Mouse (Mus musculus): ENCODE measurements around the gene Tmem273.

- no peak for TF ChIP-seq POLR2A (IDR thresholded peaks at IDR 0.05; ENCODE audit: insufficient read length, low read depth)
- TF ChIP-seq TCF12 (IDR thresholded peaks at IDR 0.05; ENCODE audit: insufficient read depth, poor library complexity, severe bottlenecking) = no peak
- TF ChIP-seq USF1 (IDR thresholded peaks at IDR 0.05; ENCODE audit: low read depth) = no peak
- no peak for TF ChIP-seq POLR2AphosphoS2 (IDR thresholded peaks at IDR 0.05; ENCODE audit: insufficient read length, low read depth)
- no peak for TF ChIP-seq MAX (IDR thresholded peaks at IDR 0.05; ENCODE audit: low read depth)
- TF ChIP-seq SRF (IDR thresholded peaks at IDR 0.05; ENCODE audit: control insufficient read depth, insufficient read length, low read depth) = no peak
These were observed 24.3 kb downstream of the Tmem273 start for GRCm38 (mm10) chr14:32810111-32810510.

Data from myocyte (in vitro differentiated cells).